Mouse (Mus musculus) midbrain, embryonic 15.5 days (tissue): ENCODE results near the gene Slc10a7. TPM values are rescaled to one million over a fixed set of nuclear protein-coding genes. Genes with fewer than 3 reads are reported as not detected.

Experiments
- ATAC-seq: fragments of 200-750 bp; cut with Nextera tagmentation; replicated peaks from 2 replicates; pipeline ENCODE4 v1.8.0; 2017; ENCODE audit warnings: moderate TSS enrichment
- H3K27ac ChIP-seq: fragments of 300-500 bp; sonication (generic); 2 replicates; pipeline ENCODE4 v1.5.1; 2015; ENCODE audit warnings: mild to moderate bottlenecking, inconsistent platforms
- H3K27me3 ChIP-seq: fragments of 300-500 bp; sonication (generic); replicated peaks from 2 replicates; pipeline ENCODE4 v1.6.1; 2015; ENCODE audit warnings: inconsistent platforms
- H3K36me3 ChIP-seq: fragments of 300-500 bp; sonication (generic); replicated peaks from 2 replicates; pipeline ENCODE4 v1.6.1; 2015; ENCODE audit warnings: inconsistent platforms
- H3K4me1 ChIP-seq: fragments of 300-500 bp; sonication (generic); 2 replicates; pipeline ENCODE4 v1.6.1; 2015; ENCODE audit warnings: inconsistent platforms
- H3K4me2 ChIP-seq: fragments of 300-500 bp; sonication (generic); 2 replicates; pipeline ENCODE4 v1.6.1; 2015; ENCODE audit warnings: inconsistent platforms, mild to moderate bottlenecking, moderate library complexity
- H3K4me3 ChIP-seq: fragments of 300-500 bp; sonication (generic); 2 replicates; pipeline ENCODE4 v1.5.1; 2015; ENCODE audit warnings: mild to moderate bottlenecking, inconsistent platforms
- H3K9ac ChIP-seq: fragments of 300-500 bp; sonication (generic); 2 replicates; pipeline ENCODE4 v1.6.1; 2015; ENCODE audit warnings: mild to moderate bottlenecking, inconsistent platforms
- H3K9me3 ChIP-seq: fragments of 300-500 bp; sonication (generic); 2 replicates; pipeline ENCODE4 v1.6.1; 2016; ENCODE audit warnings: inconsistent platforms
- WGBS: fragments of 180-500 bp; shearing (Covaris S2); methylation state at CpG from one replicate; pipeline ENCODE4 v1.1.7; 2015; ENCODE audit warnings: mixed read lengths; 5-methylcytosine and 5-hydroxymethylcytosine counted together
- polyA plus RNA-seq: library from polyadenylated mRNA; unstranded; fragments of >200 nt; fragmentation: Nextera tagmentation; extraction: Ambion mirVana; gene quantifications from 2 replicates; pipeline ENCODE4 v1.2.1, GENCODE M21; 2015

The Slc10a7 gene
- polyA plus RNA-seq, 1 experiment from 2014 or later = 11.9 TPM

DNA sequence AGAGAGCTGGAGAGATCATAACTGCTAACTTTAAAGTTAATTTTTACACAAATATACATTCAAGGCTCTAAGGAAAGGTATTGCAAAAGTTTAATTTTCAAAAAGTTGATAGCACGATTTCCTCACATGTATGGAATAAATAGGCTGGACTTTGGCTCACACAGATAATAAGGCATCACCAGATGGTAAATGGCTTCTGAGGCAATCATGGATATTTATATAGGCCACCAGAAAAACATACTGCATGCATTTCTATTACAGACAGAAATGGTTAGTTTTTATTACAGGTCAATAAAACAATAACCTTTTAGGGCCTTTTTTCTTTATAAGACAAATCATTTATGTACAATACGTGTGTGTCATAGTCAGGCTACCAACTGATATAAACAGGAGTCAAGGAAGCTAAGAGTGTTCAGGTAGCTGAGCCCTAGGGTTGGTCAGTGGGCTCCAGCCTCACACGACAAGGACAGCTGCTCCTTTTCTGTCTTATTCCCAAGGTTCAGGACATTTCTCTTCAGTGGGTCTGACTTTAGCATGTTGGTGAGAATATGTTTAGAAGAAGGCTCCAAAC is 150.6 kb downstream of the Slc10a7 start:
- Histone ChIP-seq H3K4me1 (0 out of 2 replicates have a peak, but pooled peaks cover 3% of the 10 kb centered on the region), H3K4me3 (no peak overlapping the region), H3K9me3 (no peaks in the 10 kb centered on the region), H3K27me3 (no peaks in the 10 kb centered on the region), H3K9ac (no peak overlapping the region), H3K4me2 (no peak overlapping the region), H3K36me3 (no peaks in the 10 kb centered on the region), H3K27ac (no peak overlapping the region)
- 95% methylated on average over 3 of the region's 3 CpGs for WGBS
- no peak for ATAC-seq

DNA sequence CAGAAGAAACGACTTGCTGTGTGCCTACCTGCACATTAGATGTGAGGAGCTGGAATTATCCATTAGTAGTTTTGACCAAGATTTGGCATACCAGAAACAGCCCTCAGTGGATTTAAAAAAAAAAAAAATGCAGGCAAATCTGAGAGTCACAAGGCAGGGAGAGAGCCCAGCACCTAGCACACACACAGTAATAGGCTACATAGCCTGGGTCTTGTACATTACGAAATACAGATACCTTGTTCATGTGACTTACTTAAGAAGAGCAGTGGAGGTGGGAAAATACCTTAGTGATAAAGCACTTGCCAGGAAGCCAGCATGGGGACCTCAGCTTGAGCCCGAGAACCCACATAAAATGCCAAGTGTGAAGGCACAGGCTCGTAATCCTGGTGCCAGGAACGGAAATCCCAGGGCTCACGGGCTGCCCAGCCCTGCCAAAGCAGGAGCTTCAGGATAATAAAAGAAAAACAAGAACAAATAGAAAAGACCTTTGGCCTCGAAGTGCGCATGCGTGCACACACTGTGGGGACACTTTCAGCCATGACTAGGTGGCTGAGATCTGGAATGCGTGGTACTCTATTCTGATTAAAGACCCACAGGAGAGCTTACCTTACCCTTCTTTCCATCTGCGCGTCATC is 155.3 kb downstream of the Slc10a7 start:
- Histone ChIP-seq H3K36me3 (no peaks in the 10 kb centered on the region), H3K4me2 (no peak overlapping the region), H3K9ac (no peak overlapping the region), H3K4me1 (0 out of 2 replicates have a peak, but pooled peaks cover 3% of the 10 kb centered on the region), H3K27ac (no peak overlapping the region), H3K27me3 (no peaks in the 10 kb centered on the region), H3K9me3 (no peaks in the 10 kb centered on the region), H3K4me3 (no peak overlapping the region)
- no peak for ATAC-seq
- 93% methylated on average over 12 of the region's 12 CpGs for WGBS

DNA sequence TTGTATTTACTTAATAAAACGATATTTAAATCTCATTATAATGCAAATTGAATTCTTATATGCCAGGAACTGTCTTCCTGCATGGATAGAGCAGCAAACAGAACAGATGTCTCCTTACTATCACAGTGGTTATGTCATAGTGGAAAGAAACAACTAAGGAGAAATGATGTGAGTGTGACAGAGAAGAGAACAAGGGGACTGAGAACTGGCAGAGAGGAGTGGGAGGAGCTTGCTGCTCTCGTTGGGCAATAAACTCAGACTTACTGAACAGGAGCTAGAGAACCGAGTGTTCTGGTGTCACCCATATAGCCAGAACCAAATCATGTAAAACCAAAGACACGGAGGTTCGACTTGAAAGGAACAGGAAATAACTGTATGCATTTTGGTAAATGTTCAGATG is 158.3 kb downstream of the Slc10a7 start:
- Histone ChIP-seq H3K27ac (no peak overlapping the region), H3K4me2 (no peak overlapping the region), H3K9me3 (no peaks in the 10 kb centered on the region), H3K36me3 (no peaks in the 10 kb centered on the region), H3K4me1 (no peaks in the 10 kb centered on the region), H3K9ac (no peak overlapping the region), H3K27me3 (no peaks in the 10 kb centered on the region), H3K4me3 (no peak overlapping the region)
- no peak for ATAC-seq
- WGBS = 86% methylated on average over 5 of the region's 5 CpGs

DNA sequence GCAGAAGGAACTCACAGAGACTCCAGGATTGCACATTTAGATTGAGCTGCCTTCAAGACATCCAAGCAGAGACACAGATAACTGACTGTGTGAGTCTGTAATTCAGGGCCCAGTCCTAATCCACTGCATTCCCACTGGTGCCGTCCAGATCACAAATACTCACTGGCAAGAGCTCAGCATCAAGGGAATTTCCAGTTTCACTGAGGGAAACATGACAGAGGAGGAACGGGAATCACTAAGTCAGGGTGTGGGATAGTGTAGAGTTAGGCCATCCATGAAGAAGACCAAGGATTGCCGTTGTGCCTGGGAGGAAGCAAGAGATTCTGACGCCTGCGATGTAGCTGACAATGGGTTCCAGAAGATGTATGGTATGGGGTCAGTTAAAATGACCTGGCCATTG is 159.1 kb downstream of the Slc10a7 start:
- ATAC-seq = no peak
- 90% methylated on average over 5 of the region's 5 CpGs for WGBS
- no peak overlapping the region for H3K4me3 ChIP-seq

DNA sequence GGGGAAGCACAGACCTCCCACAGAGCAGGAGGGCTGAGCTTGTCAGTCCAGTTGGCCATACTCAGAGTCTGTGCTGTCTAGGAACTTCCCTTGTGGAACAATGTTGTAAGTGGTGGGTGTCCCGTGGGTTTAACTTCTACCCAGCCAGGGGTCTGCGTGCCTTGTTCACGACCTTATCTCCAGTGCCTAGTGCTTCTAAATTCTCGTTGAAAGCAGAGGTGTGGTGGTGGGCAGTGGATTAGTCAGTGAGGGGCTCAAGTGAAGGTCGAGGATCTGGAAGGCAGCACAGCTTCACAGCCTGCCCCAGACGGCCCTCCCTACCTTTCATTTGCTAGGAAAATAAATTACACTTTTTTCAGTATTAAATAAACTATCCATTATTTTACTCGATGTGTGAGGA is 161.1 kb downstream of the Slc10a7 start:
- Histone ChIP-seq H3K36me3 (no peaks in the 10 kb centered on the region), H3K4me2 (no peak overlapping the region), H3K27me3 (no peaks in the 10 kb centered on the region), H3K4me1 (no peaks in the 10 kb centered on the region), H3K27ac (no peak overlapping the region), H3K9ac (no peak overlapping the region), H3K4me3 (no peak overlapping the region), H3K9me3 (no peaks in the 10 kb centered on the region)
- 92% methylated on average over 7 of the region's 7 CpGs for WGBS
- no peak for ATAC-seq

More for the DNA sequence above, 159.1 kb downstream of the Slc10a7 start:
- H3K4me1 ChIP-seq = no peaks in the 10 kb centered on the region
- H3K9me3 ChIP-seq = no peaks in the 10 kb centered on the region
- H3K4me2 ChIP-seq = no peak overlapping the region
- H3K36me3 ChIP-seq = no peaks in the 10 kb centered on the region
- no peak overlapping the region for H3K9ac ChIP-seq
- no peak overlapping the region for H3K27ac ChIP-seq
- H3K27me3 ChIP-seq = no peaks in the 10 kb centered on the region

DNA sequence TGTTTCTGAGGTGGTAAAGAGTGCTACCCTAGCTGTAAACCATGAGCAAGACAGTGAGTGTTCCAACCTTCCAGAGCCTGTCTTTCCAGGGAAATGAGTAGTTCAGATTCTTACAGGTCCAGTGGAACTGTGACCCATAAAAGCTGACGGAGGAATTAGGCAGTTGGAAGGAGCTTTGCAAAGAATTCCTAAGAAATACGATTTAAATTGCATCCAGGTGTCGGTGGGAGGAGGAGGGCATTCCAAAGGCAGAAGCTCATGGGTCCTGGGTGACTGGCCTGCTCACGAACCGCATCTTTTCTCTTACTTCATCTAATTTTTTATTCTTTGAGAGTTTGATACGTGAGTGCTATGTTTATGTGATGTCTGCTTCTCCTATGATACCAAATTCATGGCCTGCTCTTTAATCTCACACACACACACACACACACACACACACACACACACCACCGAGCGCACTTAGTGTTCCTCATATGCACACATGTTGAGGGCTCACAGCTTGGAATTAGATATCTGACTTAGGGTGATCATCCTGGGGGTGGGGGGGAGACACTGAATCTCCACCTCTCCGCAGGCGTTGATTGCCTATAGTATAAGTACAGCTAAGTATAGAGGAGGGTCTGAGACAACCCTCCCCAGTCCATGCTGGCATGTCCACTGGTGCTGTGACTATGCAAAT is 169.5 kb downstream of the Slc10a7 start:
- H3K4me3 ChIP-seq = no peak overlapping the region
- H3K27ac ChIP-seq = no peak overlapping the region
- H3K9ac ChIP-seq = no peak overlapping the region
- no peaks in the 10 kb centered on the region for H3K4me1 ChIP-seq
- no peaks in the 10 kb centered on the region for H3K9me3 ChIP-seq
- H3K27me3 ChIP-seq = no peaks in the 10 kb centered on the region
- WGBS = 81% methylated on average over 10 of the region's 10 CpGs
- H3K4me2 ChIP-seq = no peak overlapping the region
- ATAC-seq = no peak
- H3K36me3 ChIP-seq = no peaks in the 10 kb centered on the region

DNA sequence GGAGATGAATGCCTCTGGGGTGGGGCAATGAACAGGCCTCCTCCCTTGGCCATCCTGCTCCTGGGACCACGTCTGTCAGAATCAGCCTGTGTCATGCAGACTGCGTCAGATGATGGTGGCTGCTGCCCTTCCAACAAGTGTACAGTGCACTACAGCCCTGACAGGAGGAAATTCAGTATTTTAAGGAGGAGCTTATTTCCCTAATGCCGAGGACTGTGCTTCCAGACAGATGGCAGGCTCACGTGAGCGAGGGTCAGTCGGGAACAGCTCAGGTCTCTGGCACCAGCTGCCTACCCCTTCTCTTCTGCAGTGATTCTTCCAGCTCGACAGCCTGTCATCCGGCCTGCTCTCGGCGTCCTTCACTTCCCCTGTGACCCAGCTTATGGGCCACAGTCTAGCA is 181.6 kb downstream of the Slc10a7 start:
- Histone ChIP-seq H3K4me1 (peaks cover 10% of the 10 kb centered on the region; the same call in 1 of the 2 replicates), H3K4me2 (no peak overlapping the region), H3K27me3 (no peaks in the 10 kb centered on the region), H3K4me3 (no peak overlapping the region), H3K36me3 (no peaks in the 10 kb centered on the region), H3K9me3 (no peaks in the 10 kb centered on the region), H3K27ac (no peak overlapping the region), H3K9ac (no peak overlapping the region)
- ATAC-seq = peak; percentile 76
- WGBS = 41% methylated on average over 10 of the region's 10 CpGs

DNA sequence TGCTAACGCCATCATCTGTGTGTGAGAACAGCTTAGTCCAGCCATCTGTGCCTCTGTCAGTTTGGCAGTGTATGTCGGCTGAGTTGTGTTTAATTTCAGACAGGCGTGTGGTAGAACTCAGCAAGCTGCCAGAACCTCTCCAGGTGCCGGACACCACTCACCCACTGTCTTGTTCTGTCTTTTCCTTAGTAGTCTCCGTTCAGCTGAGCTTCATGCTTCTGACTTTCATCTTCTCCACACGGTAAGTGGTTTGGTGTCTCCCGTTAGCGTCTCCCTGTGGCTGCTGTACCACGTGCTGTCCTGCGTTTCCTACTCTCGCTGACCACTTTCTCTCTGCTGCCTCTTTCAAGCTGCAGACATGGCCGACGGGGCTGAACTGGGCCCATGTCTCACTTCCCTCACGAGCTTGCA is 189.2 kb downstream of the Slc10a7 start:
- no peaks in the 10 kb centered on the region for H3K27me3 ChIP-seq
- no peak overlapping the region for H3K9ac ChIP-seq
- H3K9me3 ChIP-seq = no peaks in the 10 kb centered on the region
- no peak for ATAC-seq
- no peak overlapping the region for H3K4me3 ChIP-seq
- no peak overlapping the region for H3K4me2 ChIP-seq
- 0 out of 2 replicates have a peak, but pooled peaks cover 3% of the 10 kb centered on the region for H3K36me3 ChIP-seq
- peaks cover 3% of the 10 kb centered on the region for H3K4me1 ChIP-seq
- H3K27ac ChIP-seq = no peak overlapping the region
- 95% methylated on average over 14 of the region's 14 CpGs for WGBS

DNA sequence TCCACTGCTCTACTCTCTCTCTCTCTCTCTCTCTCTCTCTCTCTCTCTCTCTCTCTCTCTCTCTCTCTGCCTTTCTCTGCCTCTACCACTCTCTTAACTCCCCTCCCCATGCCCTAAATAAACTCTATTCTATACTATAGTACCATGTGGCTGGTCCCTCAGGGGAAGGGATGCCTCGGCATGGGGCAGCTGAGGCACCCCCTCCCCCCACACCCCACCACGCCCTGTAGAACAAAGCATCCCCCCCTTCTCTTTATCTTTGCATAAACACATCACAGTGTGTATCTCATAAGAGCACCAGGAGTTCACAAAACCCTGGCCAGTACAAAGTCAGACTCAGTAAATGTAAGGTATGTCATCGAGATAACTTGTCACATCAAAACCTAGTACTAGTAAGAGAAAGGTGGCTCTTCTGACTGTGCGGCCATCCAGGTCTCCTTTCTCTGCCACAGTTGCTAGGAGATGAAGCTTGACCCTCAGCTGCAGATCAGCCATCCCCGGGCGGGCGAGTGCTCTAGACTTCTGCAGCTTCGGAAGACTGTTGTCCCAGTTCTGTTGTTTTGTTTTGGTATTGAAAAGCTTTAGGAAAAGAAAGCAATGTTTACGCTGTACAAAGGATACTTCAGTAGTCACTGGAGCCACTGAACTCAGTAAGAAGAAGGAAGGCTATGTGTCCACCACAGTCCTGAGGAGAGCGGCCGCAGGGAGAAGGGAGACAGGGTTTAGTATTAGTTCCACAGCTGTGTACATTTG is 194.1 kb downstream of the Slc10a7 start:
- Histone ChIP-seq H3K36me3 (0 out of 2 replicates have a peak, but pooled peaks cover 3% of the 10 kb centered on the region), H3K9me3 (no peaks in the 10 kb centered on the region), H3K9ac (no peak overlapping the region), H3K27ac (peak overlapping the region; percentile 48; the same call in 1 of the 2 replicates), H3K4me2 (no peak overlapping the region), H3K4me3 (no peak overlapping the region), H3K4me1 (peaks cover 14% of the 10 kb centered on the region), H3K27me3 (no peaks in the 10 kb centered on the region)
- WGBS = 27% methylated on average over 11 of the region's 11 CpGs
- peak; percentile 55 for ATAC-seq

DNA sequence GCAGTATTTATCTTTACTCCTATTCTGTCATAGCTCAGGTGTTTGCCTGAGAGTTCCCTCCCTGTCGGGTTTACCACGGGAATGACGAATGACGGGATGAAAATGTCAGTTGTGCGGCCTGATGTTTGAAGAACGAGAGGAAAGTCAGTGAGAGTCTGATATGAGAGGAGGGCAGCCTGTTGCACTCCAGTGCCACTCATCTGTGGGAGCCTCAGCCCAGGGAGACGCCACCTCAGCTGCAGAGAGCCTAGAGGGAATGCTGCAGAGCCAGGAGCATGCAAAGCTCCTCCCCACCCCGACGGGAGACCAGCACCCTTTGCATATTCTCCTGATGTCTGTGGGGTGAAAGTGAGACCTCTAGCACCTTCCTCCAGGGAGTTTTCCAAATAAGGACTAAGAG is 196.8 kb downstream of the Slc10a7 start:
- Histone ChIP-seq H3K36me3 (0 out of 2 replicates have a peak, but pooled peaks cover under 1% of the 10 kb centered on the region), H3K27ac (no peak overlapping the region), H3K27me3 (no peaks in the 10 kb centered on the region), H3K9ac (no peak overlapping the region), H3K9me3 (no peaks in the 10 kb centered on the region), H3K4me3 (no peak overlapping the region), H3K4me2 (no peak overlapping the region), H3K4me1 (peaks cover 14% of the 10 kb centered on the region)
- no peak for ATAC-seq
- WGBS = 70% methylated on average over 9 of the region's 9 CpGs

DNA sequence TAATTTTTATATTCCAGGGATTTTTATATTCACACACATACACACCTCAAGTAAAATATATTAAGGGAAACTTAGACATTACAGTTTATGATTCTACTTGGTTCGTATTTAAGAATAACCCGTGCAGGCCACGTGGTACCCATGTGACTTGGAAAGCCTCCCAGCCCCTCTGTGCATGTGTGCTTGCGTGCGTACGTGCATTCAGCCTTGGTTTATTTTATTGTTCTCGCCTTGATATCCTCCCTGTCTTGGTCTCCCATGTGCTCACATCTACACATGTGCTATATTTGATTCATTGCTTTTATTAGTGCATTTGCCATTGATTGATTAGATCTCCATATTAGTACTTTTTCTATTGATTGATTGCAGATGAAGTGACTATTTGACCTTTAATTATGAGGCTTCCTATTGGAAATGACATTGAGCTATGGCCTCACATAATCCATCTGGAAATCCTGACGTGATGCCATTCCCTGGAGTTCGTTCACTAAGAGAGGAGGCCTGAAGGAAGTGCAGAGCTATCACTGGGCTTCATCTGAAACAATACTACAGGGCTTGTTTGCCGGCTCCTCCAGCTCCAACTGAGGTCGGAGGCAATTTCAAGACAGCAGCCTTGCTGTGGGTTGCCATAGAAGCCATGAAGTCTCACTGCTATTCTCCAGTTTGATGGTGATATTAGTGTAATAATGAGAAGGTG is 200.9 kb downstream of the Slc10a7 start:
- no peaks in the 10 kb centered on the region for H3K4me1 ChIP-seq
- no peaks in the 10 kb centered on the region for H3K27me3 ChIP-seq
- no peak overlapping the region for H3K9ac ChIP-seq
- WGBS = 81% methylated on average over 11 of the region's 11 CpGs
- no peak for ATAC-seq
- no peak overlapping the region for H3K4me3 ChIP-seq
- H3K4me2 ChIP-seq = no peak overlapping the region
- no peaks in the 10 kb centered on the region for H3K9me3 ChIP-seq
- no peaks in the 10 kb centered on the region for H3K36me3 ChIP-seq
- H3K27ac ChIP-seq = no peak overlapping the region

DNA sequence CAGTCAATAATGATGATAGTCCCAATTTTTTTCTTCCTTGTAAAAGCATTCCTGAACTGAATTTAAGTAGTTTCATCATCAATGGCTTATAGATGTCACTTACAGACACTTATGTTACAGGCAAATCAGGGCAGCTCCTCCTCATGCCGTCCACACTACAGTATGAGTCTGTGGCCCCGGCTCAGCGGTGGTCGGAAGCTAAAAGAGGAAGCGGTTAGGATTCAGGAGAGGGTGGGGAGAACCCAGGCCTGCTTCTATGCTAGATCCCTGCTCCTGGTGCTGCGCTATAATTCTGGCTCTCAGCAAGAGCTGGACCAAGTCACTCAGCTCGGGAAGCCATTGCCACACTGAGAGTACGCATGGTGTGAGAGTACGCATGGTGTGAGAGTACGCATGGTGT is 201.8 kb downstream of the Slc10a7 start:
- WGBS = 95% methylated on average over 10 of the region's 10 CpGs
- no peaks in the 10 kb centered on the region for H3K9me3 ChIP-seq

More for the DNA sequence above, 201.8 kb downstream of the Slc10a7 start:
- Histone ChIP-seq H3K9ac (no peak overlapping the region), H3K4me3 (no peak overlapping the region), H3K4me2 (no peak overlapping the region), H3K27ac (no peak overlapping the region), H3K36me3 (no peaks in the 10 kb centered on the region), H3K4me1 (no peaks in the 10 kb centered on the region), H3K27me3 (no peaks in the 10 kb centered on the region)
- ATAC-seq = no peak
